Mouse (Mus musculus): Measurements from ENCODE around the gene Grb7.

Grb7 gene

GRCm38 (mm10) chr11:98472696-98473095 is 26.5 kb downstream of the Grb7 start:
- no peak for DNase-seq (ENCODE audit: low spot score)

DNA sequence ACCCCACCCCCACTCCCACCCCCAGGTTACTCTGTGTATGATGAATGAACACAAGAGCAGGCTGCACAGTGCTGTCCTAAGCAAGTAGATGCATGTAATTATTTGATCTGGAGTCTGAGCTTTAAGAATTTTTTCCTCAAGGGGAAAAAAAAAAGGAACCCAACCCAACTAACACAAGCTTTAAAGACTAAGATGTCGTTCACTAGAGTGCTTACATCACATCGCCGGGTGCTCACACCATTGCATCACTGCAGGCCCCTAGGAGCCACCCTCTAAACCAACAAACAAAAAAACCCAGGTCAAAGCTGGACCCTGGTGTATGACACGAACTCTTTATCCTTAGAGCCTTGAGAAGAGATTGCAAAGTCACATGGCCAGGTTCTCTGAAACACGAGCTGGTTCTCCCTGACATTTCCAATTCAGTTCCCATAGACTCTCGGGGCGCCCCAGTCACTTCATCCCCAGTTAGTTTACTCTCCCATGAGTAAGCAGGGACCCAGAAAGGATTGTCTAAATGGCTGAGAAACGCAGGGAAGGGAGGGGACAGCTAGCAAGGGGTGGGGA is 27.8 kb downstream of the Grb7 start:
- no peak for DNase-seq (ENCODE audit: low spot score)

DNA sequence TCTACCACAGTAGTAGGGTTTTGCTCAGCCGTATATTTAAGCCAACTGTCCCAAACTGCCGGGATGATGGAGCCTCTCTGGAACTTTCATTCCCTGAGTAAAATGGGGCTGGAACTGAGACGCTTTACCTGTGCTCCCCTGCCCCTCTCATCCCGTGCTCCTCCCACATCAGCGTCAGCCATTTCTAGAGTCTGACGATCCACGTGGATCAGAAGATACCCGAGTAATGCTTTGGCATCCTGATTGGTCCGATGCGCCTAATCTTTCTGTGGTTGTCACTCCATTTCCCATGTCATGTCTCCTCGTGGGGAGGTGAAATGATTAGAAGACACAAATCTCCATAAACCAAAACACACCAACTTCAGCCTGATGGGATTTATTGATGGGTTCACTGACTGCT is 28.8 kb downstream of the Grb7 start:
- DNase-seq (ENCODE audit: low spot score) = no peak

GRCm38 (mm10) chr11:98475630-98476433 is 29.6 kb downstream of the Grb7 start:
- DNase-seq (ENCODE audit: low spot score) = no peak

- DNase-seq (ENCODE audit: low spot score) = no peak
Measured at GRCm38 (mm10) chr11:98476434-98476807, 30.2 kb downstream of the Grb7 start.

DNA sequence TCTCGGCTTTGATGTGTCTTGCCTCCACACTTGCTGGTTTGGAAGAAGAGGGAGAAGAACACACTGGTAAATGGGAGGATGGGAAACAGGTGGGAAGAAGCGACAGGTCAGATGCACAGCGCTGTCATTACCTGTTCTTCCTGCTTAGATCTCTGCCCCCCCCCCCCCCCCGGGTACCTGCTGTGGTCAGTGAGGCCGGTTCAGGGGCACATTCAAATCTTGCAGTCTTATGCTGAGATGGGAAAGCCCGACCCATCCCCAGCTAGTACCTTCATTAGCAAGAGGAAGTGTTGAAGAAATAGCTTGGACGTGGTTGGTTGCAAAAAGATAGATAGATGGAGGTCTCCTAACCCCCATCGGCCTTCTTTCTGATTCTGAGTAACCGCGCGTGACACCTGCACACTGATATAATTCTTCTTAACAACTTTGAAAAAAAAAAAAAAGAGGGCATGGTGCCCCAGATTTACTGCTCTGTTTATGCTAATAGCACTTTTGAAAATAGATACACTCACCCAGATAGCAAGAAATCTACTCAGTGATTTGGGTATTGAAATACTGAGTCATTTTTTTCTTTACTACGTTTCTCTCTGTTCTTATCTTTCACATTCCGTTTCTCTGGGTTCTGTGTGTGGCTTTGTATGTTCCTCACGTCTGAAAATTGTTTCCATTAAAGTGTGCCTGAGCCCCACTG is 31.0 kb downstream of the Grb7 start:
- no peak for DNase-seq (ENCODE audit: low spot score)

GRCm38 (mm10) chr11:98479026-98479939 is 33.1 kb downstream of the Grb7 start:
- DNase-seq (ENCODE audit: low spot score) = no peak

DNA sequence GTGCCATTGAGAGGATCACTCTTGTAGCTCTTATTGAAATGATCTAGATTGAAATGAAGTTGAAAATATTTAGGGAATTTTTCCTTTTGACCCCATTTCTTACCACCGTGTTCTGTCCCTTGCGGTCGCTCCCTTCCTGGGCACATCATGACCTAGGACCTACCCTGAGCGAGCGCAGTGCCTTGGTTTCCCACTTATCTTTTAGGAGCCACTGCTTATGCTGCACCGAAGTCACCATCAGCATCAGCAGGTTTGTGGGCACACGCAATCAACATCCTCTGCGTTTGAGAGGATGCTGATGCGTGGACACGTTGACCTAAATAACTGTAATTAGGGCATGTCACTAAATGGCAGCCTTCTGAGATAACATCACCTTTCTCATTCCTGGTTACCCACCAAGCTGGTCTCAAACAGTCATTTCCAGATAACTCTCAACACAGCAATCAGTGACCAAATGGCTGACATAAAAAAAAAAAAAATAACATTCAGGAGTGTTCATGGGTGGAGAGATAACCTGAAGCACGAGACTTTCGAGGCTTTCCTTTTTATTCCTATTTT is 33.8 kb downstream of the Grb7 start:
- no peak for DNase-seq (ENCODE audit: low spot score)

- no peak for DNase-seq (ENCODE audit: low spot score)
Measured at GRCm38 (mm10) chr11:98481231-98481630, 35.0 kb downstream of the Grb7 start.

- no peak for DNase-seq (ENCODE audit: low spot score)
Measured at GRCm38 (mm10) chr11:98482067-98482466, 35.9 kb downstream of the Grb7 start.

GRCm38 (mm10) chr11:98485749-98486148 is 39.6 kb downstream of the Grb7 start:
- no peak for DNase-seq (ENCODE audit: low spot score)

- DNase-seq (ENCODE audit: low spot score) = no peak
Measured at GRCm38 (mm10) chr11:98487526-98488040, 41.4 kb downstream of the Grb7 start.

GRCm38 (mm10) chr11:98488540-98489234 is 42.5 kb downstream of the Grb7 start:
- DNase-seq (ENCODE audit: low spot score) = no peak

DNA sequence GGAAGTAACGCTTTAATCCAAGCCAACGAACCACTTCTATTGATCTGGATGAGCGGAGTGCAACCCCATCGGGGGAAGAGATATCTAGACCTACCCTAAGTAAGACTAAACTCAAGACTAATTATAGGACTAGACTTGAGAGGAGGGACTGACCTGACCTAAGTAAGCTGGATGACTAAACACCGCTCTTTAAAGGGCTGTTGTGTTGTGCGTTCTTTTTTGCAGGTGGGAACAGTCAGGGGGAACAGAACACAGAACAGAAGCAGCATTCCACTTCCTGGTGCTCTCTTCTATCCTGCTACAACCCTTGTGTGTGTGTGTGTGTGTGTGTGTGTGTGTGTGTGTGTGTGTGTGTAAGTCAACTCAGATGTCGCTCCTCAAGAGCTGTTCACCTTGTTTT is 45.4 kb downstream of the Grb7 start:
- no peak for DNase-seq (ENCODE audit: low spot score)

GRCm38 (mm10) chr11:98492959-98493358 is 46.8 kb downstream of the Grb7 start:
- no peak for DNase-seq (ENCODE audit: low spot score)

DNA sequence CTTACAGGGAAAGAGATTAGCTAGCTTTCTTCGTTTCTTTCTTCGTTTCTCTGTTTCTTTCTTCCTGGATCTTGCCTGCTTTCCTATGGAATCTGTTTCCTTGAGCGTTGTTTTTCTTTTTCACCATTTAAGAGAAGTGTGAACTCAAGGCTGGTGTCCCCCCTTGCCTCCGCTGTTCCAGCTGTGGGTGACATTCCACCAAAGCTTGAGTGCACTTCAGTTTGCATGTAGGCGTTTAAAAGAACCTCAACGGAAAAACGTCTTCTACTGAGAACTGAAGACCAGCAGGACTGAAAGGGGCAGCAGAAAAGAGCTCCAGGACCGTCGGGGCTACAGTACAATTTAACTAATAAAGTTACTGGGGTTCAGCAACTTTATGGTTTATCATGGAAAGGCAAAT is 47.2 kb downstream of the Grb7 start:
- DNase-seq (ENCODE audit: low spot score) = no peak

DNA sequence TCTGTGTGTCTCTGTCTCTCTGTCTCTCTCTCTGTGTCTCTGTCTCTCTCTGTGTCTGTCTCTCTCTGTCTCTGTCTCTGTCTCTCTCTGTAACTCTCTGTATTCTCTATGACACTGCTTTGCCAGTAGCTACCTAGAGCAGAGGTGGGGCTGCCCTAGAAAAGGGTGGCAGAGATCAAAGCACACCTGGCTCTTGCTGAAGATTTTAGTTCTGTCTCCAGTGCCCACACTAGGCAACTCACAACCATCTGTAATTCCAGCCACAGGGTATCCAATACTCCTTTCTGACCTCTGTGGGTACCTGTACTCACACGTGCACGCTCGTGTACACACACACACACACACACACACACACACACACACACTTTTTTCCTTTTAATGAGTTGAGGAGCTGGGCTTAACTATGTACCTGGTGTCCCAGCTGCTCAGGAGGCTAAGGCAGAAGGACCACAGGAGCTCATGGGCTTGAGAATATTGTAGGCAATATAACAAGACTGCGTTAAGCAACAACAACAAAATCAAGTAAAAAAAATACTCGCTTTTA is 49.1 kb downstream of the Grb7 start:
- DNase-seq (ENCODE audit: low spot score) = no peak

GRCm38 (mm10) chr11:98497388-98498288 is 51.4 kb downstream of the Grb7 start:
- no peak for DNase-seq (ENCODE audit: low spot score)

GRCm38 (mm10) chr11:98504926-98505325 is 58.7 kb downstream of the Grb7 start:
- no peak for DNase-seq (ENCODE audit: low spot score)

Measured in urinary bladder, postnatal 14 days (tissue).